Mouse (Mus musculus) lung, embryonic 14.5 days (tissue): Measurements from ENCODE around the gene Vil1. TPM values are rescaled to one million over a fixed set of nuclear protein-coding genes. Genes with fewer than 3 reads are reported as not detected.
"Not testable (repeated sequence)": the region's sequence is repeated elsewhere in the genome, so short reads cannot be mapped to it uniquely, and the experiment has no call there.

ENCODE experiments used
- ATAC-seq: fragments of 200-750 bp; cut with Nextera tagmentation; 2 replicates; pipeline ENCODE4 v1.8.0; 2017; ENCODE audit warnings: mild to moderate bottlenecking, moderate TSS enrichment, moderate library complexity; ENCODE audit not compliant: insufficient read depth
- DNase-seq: peaks from one replicate; pipeline ENCODE4 v3.0.0-alpha.2; 2015
- H3K27ac ChIP-seq: fragments of 300-500 bp; sonication (generic); 2 replicates; pipeline ENCODE4 v1.5.1; 2014; ENCODE audit warnings: low read depth, mild to moderate bottlenecking, moderate library complexity
- H3K27me3 ChIP-seq: fragments of 300-500 bp; sonication (generic); 2 replicates; pipeline ENCODE4 v1.6.1; 2014; ENCODE audit warnings: low read length, control low read depth; ENCODE audit not compliant: insufficient read depth
- H3K36me3 ChIP-seq: fragments of 300-500 bp; sonication (generic); 2 replicates; pipeline ENCODE4 v1.6.1; 2014; ENCODE audit warnings: control low read depth; ENCODE audit not compliant: insufficient read depth
- H3K4me1 ChIP-seq: fragments of 300-500 bp; sonication (generic); 2 replicates; pipeline ENCODE4 v1.6.1; 2014; ENCODE audit warnings: antibody characterized with exemption, control low read depth; ENCODE audit not compliant: insufficient read depth
- H3K4me2 ChIP-seq: fragments of 300-500 bp; sonication (generic); 2 replicates; pipeline ENCODE4 v1.6.1; 2014; ENCODE audit warnings: mild to moderate bottlenecking
- H3K4me3 ChIP-seq: fragments of 300-500 bp; sonication (generic); 2 replicates; pipeline ENCODE4 v1.5.1; 2014; ENCODE audit warnings: low read depth, low read length
- H3K9ac ChIP-seq: fragments of 300-500 bp; sonication (generic); 2 replicates; pipeline ENCODE4 v1.6.1; 2014
- H3K9me3 ChIP-seq: fragments of 300-500 bp; sonication (generic); 2 replicates; pipeline ENCODE4 v1.6.1; 2016; ENCODE audit warnings: low read depth, low read length, control low read depth
- CTCF ChIP-seq: IDR thresholded peaks from 2 replicates; pipeline ENCODE4 v1.5.1; 2016; ENCODE audit warnings: antibody characterized with exemption, low read depth
- WGBS: fragments of 180-500 bp; shearing (Covaris S2); extraction: QIAGEN DNeasy Blood & Tissue Kit; methylation state at CpG from one replicate; pipeline ENCODE4 v1.1.7; 2014; 5-methylcytosine and 5-hydroxymethylcytosine counted together
- polyA plus RNA-seq: library from polyadenylated mRNA; unstranded; fragments of >200 nt; fragmentation: Nextera tagmentation; extraction: Ambion mirVana; gene quantifications from 2 replicates; pipeline ENCODE4 v1.2.1, GENCODE M21; 2014

Vil1 gene
- polyA plus RNA-seq, 1 experiment from 2014 or later, result 0.42 TPM

- H3K27ac ChIP-seq, result peak overlapping the region; percentile 99
- peaks cover 25% of the 10 kb centered on the region for H3K36me3 ChIP-seq
- peak overlapping the region; percentile 98 for H3K4me2 ChIP-seq
- peaks cover 12% of the 10 kb centered on the region for H3K4me1 ChIP-seq
- WGBS, result 0% methylated on average over 60 of the region's 63 CpGs
- peak; percentile 24 for ATAC-seq
- peak overlapping the region; percentile 88 for H3K4me3 ChIP-seq
- peak; percentile 84 for DNase-seq
- no peaks in the 10 kb centered on the region for H3K27me3 ChIP-seq
- no peak for TF ChIP-seq CTCF
- H3K9ac ChIP-seq, result peak overlapping the region; percentile 99
- H3K9me3 ChIP-seq, result no peaks in the 10 kb centered on the region
Measured at GRCm38 (mm10) chr1:74391844-74392441, 17.2 kb upstream of the Vil1 start.

- H3K27me3 ChIP-seq, result no peaks in the 10 kb centered on the region
- H3K27ac ChIP-seq, result peak overlapping the region; percentile 99
- no peaks in the 10 kb centered on the region for H3K9me3 ChIP-seq
- peaks cover 25% of the 10 kb centered on the region for H3K36me3 ChIP-seq
- H3K4me2 ChIP-seq, result peak overlapping the region; percentile 98
- H3K4me1 ChIP-seq, result peaks cover 12% of the 10 kb centered on the region
- ATAC-seq (peak; percentile 13; the same call in 1 of the 2 replicates), DNase-seq (peak; percentile 39)
- WGBS, result 2% methylated on average over 16 of the region's 16 CpGs
- no peak for TF ChIP-seq CTCF
- H3K4me3 ChIP-seq, result peak overlapping the region; percentile 88
- peak overlapping the region; percentile 99 for H3K9ac ChIP-seq
Measured at GRCm38 (mm10) chr1:74392446-74392994, 16.7 kb upstream of the Vil1 start.

- DNase-seq, result peak; percentile 24
- Histone ChIP-seq H3K27ac (peak overlapping the region; percentile 99; the same call in 1 of the 2 replicates), H3K9me3 (no peaks in the 10 kb centered on the region), H3K4me1 (peaks cover 12% of the 10 kb centered on the region), H3K4me3 (peak overlapping the region; percentile 88), H3K4me2 (peak overlapping the region; percentile 98), H3K36me3 (peaks cover 25% of the 10 kb centered on the region), H3K27me3 (no peaks in the 10 kb centered on the region), H3K9ac (peak overlapping the region; percentile 99)
- no peak for ATAC-seq
- no peak for TF ChIP-seq CTCF
- WGBS, result 39% methylated on average over 7 of the region's 7 CpGs
Measured at GRCm38 (mm10) chr1:74393010-74393409, 16.2 kb upstream of the Vil1 start.

- no peak for DNase-seq
- H3K9ac ChIP-seq, result no peak overlapping the region
- ATAC-seq, result no peak
- peaks cover 25% of the 10 kb centered on the region for H3K36me3 ChIP-seq
- H3K27me3 ChIP-seq, result no peaks in the 10 kb centered on the region
- peak overlapping the region; percentile 88; the same call in 1 of the 2 replicates for H3K4me3 ChIP-seq
- no peak for TF ChIP-seq CTCF
- H3K27ac ChIP-seq, result no peak overlapping the region
- 86% methylated on average over 9 of the region's 9 CpGs for WGBS
- H3K9me3 ChIP-seq, result no peaks in the 10 kb centered on the region
- peaks cover 12% of the 10 kb centered on the region for H3K4me1 ChIP-seq
- peak overlapping the region; percentile 98 for H3K4me2 ChIP-seq
Measured at GRCm38 (mm10) chr1:74393697-74394096, 15.5 kb upstream of the Vil1 start.

- DNase-seq, result no peak
- 83% methylated on average over 9 of the region's 9 CpGs for WGBS
- no peak overlapping the region for H3K27ac ChIP-seq
- H3K9me3 ChIP-seq, result no peaks in the 10 kb centered on the region
- no peaks in the 10 kb centered on the region for H3K27me3 ChIP-seq
- peaks cover 25% of the 10 kb centered on the region for H3K36me3 ChIP-seq
- H3K4me2 ChIP-seq, result no peak overlapping the region
- TF ChIP-seq CTCF, result no peak
- no peak overlapping the region for H3K9ac ChIP-seq
- no peak overlapping the region for H3K4me3 ChIP-seq
- no peak for ATAC-seq
- peaks cover 12% of the 10 kb centered on the region for H3K4me1 ChIP-seq
Measured at GRCm38 (mm10) chr1:74394311-74394710, 14.9 kb upstream of the Vil1 start.

GRCm38 (mm10) chr1:74394858-74395257 lies 14.3 kb upstream of the Vil1 start:
- no peak overlapping the region for H3K27ac ChIP-seq
- no peak overlapping the region for H3K9ac ChIP-seq
- peaks cover 10% of the 10 kb centered on the region for H3K4me1 ChIP-seq
- WGBS, result 91% methylated on average over 15 of the region's 15 CpGs
- ATAC-seq, result no peak
- no peak for DNase-seq
- peaks cover 25% of the 10 kb centered on the region for H3K36me3 ChIP-seq
- H3K9me3 ChIP-seq, result no peaks in the 10 kb centered on the region
- H3K4me2 ChIP-seq, result no peak overlapping the region
- no peak for TF ChIP-seq CTCF
- no peaks in the 10 kb centered on the region for H3K27me3 ChIP-seq
- H3K4me3 ChIP-seq, result no peak overlapping the region

GRCm38 (mm10) chr1:74395290-74395689 lies 13.9 kb upstream of the Vil1 start:
- H3K36me3 ChIP-seq, result peaks cover 25% of the 10 kb centered on the region
- ATAC-seq (no peak), DNase-seq (no peak)
- no peaks in the 10 kb centered on the region for H3K27me3 ChIP-seq
- no peak overlapping the region for H3K9ac ChIP-seq
- no peaks in the 10 kb centered on the region for H3K9me3 ChIP-seq
- 82% methylated on average over 13 of the region's 13 CpGs for WGBS
- TF ChIP-seq CTCF, result no peak
- H3K4me1 ChIP-seq, result peaks cover 6% of the 10 kb centered on the region
- no peak overlapping the region for H3K27ac ChIP-seq
- no peak overlapping the region for H3K4me2 ChIP-seq
- H3K4me3 ChIP-seq, result no peak overlapping the region

- DNase-seq, H3K4me1 ChIP-seq, H3K9me3 ChIP-seq, ATAC-seq, H3K27me3 ChIP-seq: not testable (repeated sequence)
- H3K27ac ChIP-seq, result peak overlapping the region; percentile 90
- 4% methylated on average over 11 of the region's 12 CpGs for WGBS
- peak overlapping the region; percentile 41 for H3K4me3 ChIP-seq
- H3K4me2 ChIP-seq, result peak overlapping the region; percentile 88
- peaks cover 25% of the 10 kb centered on the region for H3K36me3 ChIP-seq
- peak overlapping the region; percentile 26 for H3K9ac ChIP-seq
Measured at GRCm38 (mm10) chr1:74396456-74397222, 12.5 kb upstream of the Vil1 start.
